Mouse (Mus musculus) MEL (cell line): ENCODE results near the gene Gm37240.

Source experiments
- HCFC1 ChIP-seq: IDR thresholded peaks from 2 replicates; pipeline ENCODE4 v1.6.1; 2012; ENCODE audit warnings: low read depth, mild to moderate bottlenecking, inconsistent platforms, low read length, improper control_type of control experiment, moderate library complexity
- POLR2A ChIP-seq, 2 experiments: IDR thresholded peaks; 2 replicates each; pipeline ENCODE4 v1.6.1; 2011 to 2012; ENCODE audit warnings: low read length in 2 of 2, mild to moderate bottlenecking in 2 of 2, control low read depth in 1 of 2, improper control_type of control experiment in 1 of 2, low read depth in 1 of 2, moderate library complexity in 1 of 2; ENCODE audit not compliant: control insufficient read depth in 1 of 2, insufficient read depth in 1 of 2, poor library complexity in 1 of 2
- USF1 ChIP-seq: IDR thresholded peaks from 2 replicates; pipeline ENCODE4 v1.6.1; 2014; ENCODE audit warnings: low read depth, mild to moderate bottlenecking, inconsistent platforms, low read length, improper control_type of control experiment, moderate library complexity

DNA sequence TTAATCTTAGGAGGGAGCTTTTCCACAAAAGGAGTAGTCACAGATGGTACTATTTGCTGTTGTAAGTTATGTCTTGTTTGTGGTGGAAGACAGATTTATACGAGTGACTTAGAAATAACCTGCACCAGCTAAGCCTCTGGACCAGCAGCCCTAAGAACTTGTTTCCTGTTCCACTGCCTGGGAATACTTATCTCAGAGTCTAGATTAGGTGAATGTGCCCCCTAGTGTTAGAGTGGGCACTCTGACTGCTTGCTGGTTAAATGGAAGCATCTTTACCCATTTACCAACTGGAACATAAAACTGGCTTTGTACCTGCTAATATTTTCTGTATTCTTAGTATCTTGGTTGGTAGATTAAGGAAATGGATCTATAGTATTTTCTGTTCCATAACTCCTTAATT, 997.7 kb downstream of the Gm37240 start:
- TF ChIP-seq HCFC1: no peak
- TF ChIP-seq POLR2A (IDR thresholded peaks at IDR 0.05; ENCODE audit: control insufficient read depth in 1 of 2, insufficient read depth in 1 of 2, low read depth in 1 of 2, low read length in 2 of 2, poor library complexity in 1 of 2): no peak
- TF ChIP-seq USF1: no peak
